Mouse (Mus musculus) R1 (cell line): ENCODE measurements around the gene Kdm5c.
A peak's percentile ranks its signal among the peaks of the same experiment; 100 is the strongest.

Experiments used
- DNase-seq: peaks from one replicate; pipeline ENCODE4 v3.0.0-alpha.2; 2018; ENCODE audit warnings: low read depth, low spot score

Kdm5c gene

GRCm38 (mm10) chrX:152232781-152233763 lies at the start of gene Kdm5c:
Gene Kdm5c (plus strand): TSS chrX:152233020.
- DNase-seq: peak; percentile 99

DNA sequence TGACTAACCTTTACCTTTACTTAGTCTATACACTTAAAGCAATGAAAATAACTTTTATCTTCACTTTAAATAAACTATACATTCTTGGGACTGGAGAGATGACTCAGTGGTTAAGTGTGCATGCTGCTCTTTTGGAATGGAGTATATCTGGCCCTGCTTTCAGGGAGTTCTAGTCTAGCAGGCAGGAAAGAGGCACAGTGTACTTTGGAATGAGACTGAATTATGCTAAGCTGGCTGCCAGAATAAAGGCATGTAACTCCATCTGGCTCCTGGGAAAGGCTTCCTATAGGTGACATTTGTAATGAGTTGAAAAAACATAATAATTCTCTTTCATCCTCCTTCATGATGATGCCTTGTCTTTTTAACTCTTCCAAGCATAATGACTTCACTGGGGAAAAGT lies 45.7 kb upstream of the Kdm5c start:
- no peak for DNase-seq

- no peak for DNase-seq
Measured at GRCm38 (mm10) chrX:152191266-152191665, 41.6 kb upstream of the Kdm5c start.

DNA sequence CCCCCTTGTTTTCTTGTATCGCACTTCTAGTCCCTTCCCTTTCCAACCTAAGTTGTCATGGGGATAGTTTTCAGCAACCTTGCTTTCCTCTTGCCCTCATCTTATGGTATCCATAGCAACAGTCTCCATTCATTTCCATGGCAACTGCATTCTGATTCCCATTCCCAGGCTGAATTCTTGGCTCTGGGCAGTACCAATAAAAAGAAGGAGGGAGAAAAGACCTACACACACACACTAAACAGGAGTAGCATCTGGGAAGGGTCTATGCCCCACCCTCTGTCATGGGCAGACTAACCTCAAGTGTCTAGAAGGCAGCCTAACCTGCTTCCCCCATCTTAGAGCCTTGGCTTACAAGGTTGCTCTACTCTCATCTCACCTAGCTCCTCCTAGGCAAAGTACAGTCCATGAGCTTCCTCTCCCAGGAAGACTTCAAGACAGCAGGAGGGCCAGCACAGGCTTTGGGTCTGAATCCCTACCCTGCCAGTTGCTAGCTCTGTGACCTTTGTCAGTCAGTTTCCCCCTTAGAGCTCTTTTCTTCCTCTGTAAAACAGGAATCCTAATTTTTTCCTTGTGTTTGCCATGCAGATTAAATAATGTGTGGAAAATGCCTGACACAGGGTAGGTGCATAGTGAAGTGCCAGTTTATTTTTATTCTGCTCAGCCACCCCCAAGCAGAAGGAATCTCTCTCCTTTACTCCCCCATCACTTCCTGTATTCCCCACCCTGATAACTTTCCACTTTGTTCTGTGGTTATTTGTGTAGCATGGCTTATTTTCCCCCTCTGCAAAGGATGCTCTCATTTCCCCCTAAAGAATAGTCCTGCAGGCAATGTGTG lies 34.8 kb upstream of the Kdm5c start:
- DNase-seq: no peak

DNA sequence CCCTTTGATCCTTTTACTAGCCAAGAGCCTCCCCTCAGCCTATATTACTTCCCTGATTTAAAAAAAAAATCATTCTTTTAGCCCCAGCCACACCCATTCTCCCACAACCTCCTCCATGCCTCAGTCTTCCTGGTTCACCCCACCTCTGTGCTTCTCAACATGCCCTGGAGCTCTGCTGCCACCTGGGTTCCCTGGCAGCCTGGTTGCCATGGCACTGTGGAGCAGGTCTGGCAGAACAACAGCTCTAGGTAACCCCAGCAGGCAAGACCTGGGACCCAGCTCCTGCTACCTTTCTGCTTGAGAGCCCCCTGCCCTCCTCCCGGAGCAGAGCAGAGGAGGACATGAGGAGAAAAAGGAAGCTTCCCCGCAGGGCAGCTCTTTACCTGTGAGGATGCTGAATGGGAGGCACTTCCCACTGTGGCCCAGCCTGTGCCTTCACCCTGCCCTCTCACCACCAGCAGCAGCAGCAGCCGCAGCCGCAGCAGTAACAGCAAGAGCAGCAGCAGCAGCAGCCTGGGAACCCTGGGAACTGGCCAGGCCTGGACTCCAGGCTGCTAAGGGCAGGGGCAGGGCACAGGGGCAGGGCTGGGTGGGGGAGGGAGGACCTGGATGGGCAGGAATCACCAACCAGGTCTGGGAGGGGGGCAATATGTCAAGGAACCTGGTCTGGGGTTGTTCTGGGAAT lies 30.9 kb upstream of the Kdm5c start:
- no peak for DNase-seq

DNA sequence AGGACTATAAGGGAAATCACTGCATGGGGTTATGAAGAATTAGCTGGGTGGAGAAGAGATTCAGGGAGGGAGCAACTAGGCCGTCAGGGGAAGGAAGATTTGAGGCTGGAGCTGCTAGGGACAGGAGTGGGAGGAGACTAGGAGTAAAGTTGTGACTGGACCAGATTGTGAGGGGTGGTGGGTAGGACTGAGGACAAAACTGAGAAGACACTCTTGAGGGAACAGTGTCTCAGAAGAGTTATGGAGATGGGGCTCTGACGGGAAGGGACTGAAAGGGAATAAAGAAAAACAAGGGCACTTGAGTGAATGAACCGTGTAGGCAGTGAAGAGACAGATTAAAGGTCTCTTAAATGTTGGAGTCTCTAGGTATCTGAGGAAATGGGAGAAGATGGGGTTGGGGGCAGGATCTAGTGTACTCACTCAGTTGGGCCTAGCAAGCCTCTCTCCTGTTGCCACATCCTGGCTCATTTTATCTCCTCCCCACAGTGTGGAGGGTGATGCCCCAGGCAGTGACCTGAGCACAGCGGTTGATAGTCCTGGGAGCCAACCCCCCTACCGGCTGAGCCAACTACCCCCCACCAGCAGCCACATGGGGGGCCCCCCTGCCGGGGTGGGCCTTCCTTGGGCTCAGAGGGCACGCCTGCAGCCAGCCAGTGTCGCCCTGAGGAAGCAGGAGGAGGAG lies 30.3 kb upstream of the Kdm5c start:
- DNase-seq: no peak

DNA sequence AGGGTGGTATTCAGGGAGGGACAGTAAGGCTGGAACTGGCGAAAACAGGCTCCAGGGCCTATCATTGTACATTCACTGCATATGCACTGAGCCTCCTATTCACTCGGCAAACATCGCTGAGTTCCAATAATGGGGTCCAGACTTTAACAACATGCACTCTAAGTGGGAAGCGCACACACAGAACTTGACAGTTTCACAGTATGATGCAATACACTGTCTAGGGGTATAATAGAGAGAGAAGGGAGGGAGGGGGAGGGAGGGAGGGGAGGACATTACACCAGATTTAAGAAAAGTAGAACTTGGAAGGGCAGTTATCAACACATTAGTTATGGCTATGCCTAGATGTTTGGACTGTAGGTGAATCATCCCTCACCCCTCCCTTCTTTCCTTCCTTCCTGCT lies 29.6 kb upstream of the Kdm5c start:
- DNase-seq: no peak

DNA sequence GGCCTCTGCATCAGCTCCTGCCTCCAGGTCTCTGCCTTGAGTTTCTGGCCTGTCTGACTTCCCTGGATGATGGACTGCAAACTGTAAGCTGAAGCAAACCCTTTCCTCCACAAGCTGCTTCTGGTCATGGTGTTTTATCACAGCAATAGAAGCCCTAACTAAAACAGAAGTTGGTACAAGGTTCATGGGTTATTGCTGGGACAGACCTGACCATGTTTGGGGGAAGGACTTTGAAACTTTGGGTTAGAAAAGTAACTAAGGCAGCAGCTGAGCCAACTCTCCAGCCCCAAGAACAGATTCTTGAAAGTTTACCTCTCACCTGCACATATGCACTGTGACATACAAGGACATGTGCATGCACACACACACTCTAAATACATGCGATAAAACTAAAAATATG lies 27.3 kb upstream of the Kdm5c start:
- DNase-seq: no peak

- DNase-seq: no peak
Measured at GRCm38 (mm10) chrX:152214703-152215102, 18.1 kb upstream of the Kdm5c start.

- DNase-seq: no peak
Measured at GRCm38 (mm10) chrX:152218529-152218928, 14.3 kb upstream of the Kdm5c start.

DNA sequence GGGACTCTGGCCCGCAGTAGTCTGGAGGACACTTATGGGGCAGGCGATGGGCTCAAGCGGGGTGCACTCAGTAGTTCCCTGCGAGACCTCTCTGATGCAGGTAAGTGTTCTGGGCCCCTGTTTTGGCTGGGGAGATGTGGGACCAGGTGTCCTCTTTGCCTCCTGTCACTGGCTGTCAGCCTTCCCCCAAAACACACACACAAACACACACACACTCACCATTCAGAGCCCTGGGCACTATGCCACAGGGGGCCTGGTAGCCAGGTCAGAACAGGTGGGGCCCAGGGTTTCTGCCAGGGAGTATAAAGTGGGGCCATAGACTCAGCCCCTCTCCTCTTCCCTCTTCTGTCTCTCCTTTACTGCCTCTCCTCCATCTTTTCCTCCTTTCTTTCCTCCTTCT lies 11.1 kb upstream of the Kdm5c start:
- DNase-seq: no peak

- DNase-seq: no peak
Measured at GRCm38 (mm10) chrX:152222226-152222625, 10.6 kb upstream of the Kdm5c start.

GRCm38 (mm10) chrX:152223313-152223712 lies 9.5 kb upstream of the Kdm5c start:
- no peak for DNase-seq

GRCm38 (mm10) chrX:152224280-152224679 lies 8.5 kb upstream of the Kdm5c start:
- no peak for DNase-seq

DNA sequence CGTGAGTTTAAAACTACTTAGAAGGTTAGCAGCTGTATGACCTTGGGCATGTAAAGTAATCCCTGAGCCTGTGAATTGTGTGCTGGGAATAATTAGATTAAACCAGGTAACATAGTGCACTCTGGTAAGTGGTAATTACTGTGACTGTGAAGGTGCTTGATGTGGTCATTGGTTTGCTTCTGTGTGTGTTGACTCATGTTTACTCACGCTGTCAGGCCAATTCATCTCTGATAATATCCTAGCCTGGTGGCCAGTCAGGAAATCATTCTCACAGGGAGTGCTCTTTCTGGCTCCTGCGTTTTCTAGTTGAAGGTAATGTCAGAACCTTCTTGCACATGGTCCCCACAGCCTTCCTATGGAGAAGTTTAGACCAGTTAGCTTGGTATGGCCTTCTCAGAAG lies 1.3 kb downstream of the Kdm5c start:
- no peak for DNase-seq

GRCm38 (mm10) chrX:152235758-152236157 lies 2.9 kb downstream of the Kdm5c start:
- DNase-seq: no peak

- DNase-seq: peak; percentile 14
Measured at GRCm38 (mm10) chrX:152243140-152243539, 10.3 kb downstream of the Kdm5c start.

GRCm38 (mm10) chrX:152244492-152245189 lies 11.8 kb downstream of the Kdm5c start:
- DNase-seq: no peak

DNA sequence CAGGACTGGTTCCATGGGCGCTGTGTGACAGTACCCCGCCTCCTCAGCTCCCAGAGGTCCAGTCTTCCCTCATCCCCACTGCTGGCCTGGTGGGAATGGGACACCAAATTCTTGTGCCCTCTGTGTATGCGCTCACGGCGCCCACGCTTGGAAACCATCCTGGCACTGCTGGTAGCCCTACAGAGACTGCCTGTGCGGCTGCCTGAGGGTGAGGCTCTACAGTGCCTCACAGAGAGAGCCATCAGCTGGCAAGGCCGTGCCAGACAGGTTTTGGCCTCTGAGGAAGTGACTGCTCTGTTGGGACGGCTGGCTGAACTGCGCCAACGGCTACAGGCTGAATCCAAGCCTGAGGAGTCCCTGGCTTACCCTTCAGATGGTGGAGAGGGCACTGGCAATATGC lies 38.4 kb downstream of the Kdm5c start:
- DNase-seq: no peak

GRCm38 (mm10) chrX:152279384-152279783 lies 46.6 kb downstream of the Kdm5c start:
- no peak for DNase-seq

GRCm38 (mm10) chrX:152284746-152285145 lies 51.9 kb downstream of the Kdm5c start:
- no peak for DNase-seq
